Mouse (Mus musculus): ENCODE data around the gene Pan2. TPM values are rescaled to one million over a fixed set of nuclear protein-coding genes. Genes with fewer than 3 reads are reported as not detected.

The Pan2 gene
- polyA plus RNA-seq, 1 experiment, result 5.0 TPM

GRCm38 (mm10) chr10:128296370-128297090 is 6.6 kb upstream of the Pan2 start:
- Histone ChIP-seq H3K79me2 (ENCODE audit: control insufficient read depth, insufficient read depth) (no peaks in the 10 kb centered on the region), H3K27me3 (ENCODE audit: control insufficient read depth, insufficient read depth, insufficient read length) (peaks cover 4% of the 10 kb centered on the region), H3K36me3 (ENCODE audit: control insufficient read depth, insufficient read depth) (peaks cover 5% of the 10 kb centered on the region), H3ac (ENCODE audit: control insufficient read depth, insufficient read length, low read depth) (no peak overlapping the region), H3K79me3 (ENCODE audit: low read depth) (no peaks in the 10 kb centered on the region), H3K4me3 (ENCODE audit: insufficient read depth, poor library complexity, severe bottlenecking) (no peak overlapping the region)
- TF ChIP-seq CTCF (IDR thresholded peaks at IDR 0.05; ENCODE audit: control insufficient read depth, insufficient read depth, insufficient read length) (no peak), USF1 (IDR thresholded peaks at IDR 0.05; ENCODE audit: low read depth) (no peak), MYOG (IDR thresholded peaks at IDR 0.05; ENCODE audit: control insufficient read depth, extremely low read depth, insufficient read length) (no peak), CEBPB (IDR thresholded peaks at IDR 0.05; ENCODE audit: low read depth) (no peak), MAX (IDR thresholded peaks at IDR 0.05) (no peak), MYOD1 (IDR thresholded peaks at IDR 0.05; ENCODE audit: control insufficient read depth, insufficient read length, low read depth) (no peak), FOSL1 (IDR thresholded peaks at IDR 0.05; ENCODE audit: insufficient read depth, low read length, poor library complexity, severe bottlenecking) (no peak)

DNA sequence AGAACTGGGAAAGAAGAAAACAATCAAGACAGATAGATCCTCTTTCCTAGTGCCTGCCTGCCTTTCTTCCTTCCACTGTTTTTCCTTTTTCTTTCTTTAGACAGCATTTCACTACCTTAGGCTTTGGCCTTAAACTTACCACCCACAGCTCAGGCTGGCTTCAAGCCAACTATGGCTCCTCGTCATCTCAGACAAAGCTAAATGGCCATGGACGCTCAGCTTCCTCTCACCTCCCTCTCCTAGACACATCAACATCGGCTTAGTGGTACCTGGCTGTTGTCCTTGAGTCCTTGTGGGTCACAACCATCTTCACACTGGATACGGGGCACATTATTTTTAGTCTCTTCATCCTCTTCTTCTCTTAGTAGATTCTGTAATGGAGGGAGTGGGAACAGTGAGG is 5.9 kb upstream of the Pan2 start:
- Histone ChIP-seq H3ac (ENCODE audit: control insufficient read depth, insufficient read length, low read depth) (no peak overlapping the region), H3K79me2 (ENCODE audit: control insufficient read depth, insufficient read depth) (no peaks in the 10 kb centered on the region), H3K4me3 (ENCODE audit: insufficient read depth, poor library complexity, severe bottlenecking) (no peak overlapping the region), H3K36me3 (ENCODE audit: control insufficient read depth, insufficient read depth) (peaks cover 5% of the 10 kb centered on the region), H3K27me3 (ENCODE audit: control insufficient read depth, insufficient read depth, insufficient read length) (peaks cover 4% of the 10 kb centered on the region), H3K79me3 (ENCODE audit: low read depth) (no peaks in the 10 kb centered on the region)
- no peak for TF ChIP-seq MYOG (IDR thresholded peaks at IDR 0.05; ENCODE audit: control insufficient read depth, extremely low read depth, insufficient read length)
- TF ChIP-seq CEBPB (IDR thresholded peaks at IDR 0.05; ENCODE audit: low read depth), result no peak

GRCm38 (mm10) chr10:128297622-128298021 is 5.5 kb upstream of the Pan2 start:
- peaks cover 4% of the 10 kb centered on the region for H3K27me3 ChIP-seq (ENCODE audit: control insufficient read depth, insufficient read depth, insufficient read length)
- peaks cover under 1% of the 10 kb centered on the region for H3K36me3 ChIP-seq (ENCODE audit: control insufficient read depth, insufficient read depth)
- TF ChIP-seq CEBPB (IDR thresholded peaks at IDR 0.05; ENCODE audit: low read depth), result no peak
- TF ChIP-seq MAX (IDR thresholded peaks at IDR 0.05), result no peak
- TF ChIP-seq MYOD1 (IDR thresholded peaks at IDR 0.05; ENCODE audit: control insufficient read depth, insufficient read length, low read depth), result no peak
- no peak for TF ChIP-seq CTCF (IDR thresholded peaks at IDR 0.05; ENCODE audit: control insufficient read depth, insufficient read depth, insufficient read length)
- TF ChIP-seq MYOG (IDR thresholded peaks at IDR 0.05; ENCODE audit: control insufficient read depth, extremely low read depth, insufficient read length), result no peak
- TF ChIP-seq USF1 (IDR thresholded peaks at IDR 0.05; ENCODE audit: low read depth), result no peak
- no peak for TF ChIP-seq FOSL1 (IDR thresholded peaks at IDR 0.05; ENCODE audit: insufficient read depth, low read length, poor library complexity, severe bottlenecking)
- no peaks in the 10 kb centered on the region for H3K79me2 ChIP-seq (ENCODE audit: control insufficient read depth, insufficient read depth)
- H3K79me3 ChIP-seq (ENCODE audit: low read depth), result no peaks in the 10 kb centered on the region
- no peak overlapping the region for H3ac ChIP-seq (ENCODE audit: control insufficient read depth, insufficient read length, low read depth)
- no peak overlapping the region for H3K4me3 ChIP-seq (ENCODE audit: insufficient read depth, poor library complexity, severe bottlenecking)

DNA sequence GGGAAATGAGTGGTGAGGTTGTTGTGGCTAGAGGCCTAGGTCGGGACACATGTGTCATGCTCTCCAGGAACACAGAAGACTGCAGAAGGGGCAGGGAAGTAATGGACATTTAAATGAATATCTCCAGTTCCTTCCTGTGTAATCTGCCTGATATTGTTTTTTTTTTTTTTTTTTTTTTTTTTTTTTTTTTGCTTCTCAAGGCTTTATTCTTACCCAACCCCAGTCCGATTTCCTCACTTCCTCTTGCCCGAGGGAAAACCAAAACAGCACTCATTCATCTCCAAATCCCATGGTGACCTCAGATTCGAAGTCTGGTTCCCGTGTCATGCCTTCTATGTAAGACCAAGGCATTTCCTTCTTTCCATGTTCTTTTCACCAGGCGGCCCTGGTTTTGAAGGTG is 4.9 kb upstream of the Pan2 start:
- Histone ChIP-seq H3K4me3 (ENCODE audit: insufficient read depth, poor library complexity, severe bottlenecking) (no peak overlapping the region), H3K79me2 (ENCODE audit: control insufficient read depth, insufficient read depth) (no peaks in the 10 kb centered on the region), H3K79me3 (ENCODE audit: low read depth) (no peaks in the 10 kb centered on the region), H3K36me3 (ENCODE audit: control insufficient read depth, insufficient read depth) (no peaks in the 10 kb centered on the region), H3ac (ENCODE audit: control insufficient read depth, insufficient read length, low read depth) (no peak overlapping the region), H3K27me3 (ENCODE audit: control insufficient read depth, insufficient read depth, insufficient read length) (peaks cover 4% of the 10 kb centered on the region)
- no peak for TF ChIP-seq MYOD1 (IDR thresholded peaks at IDR 0.05; ENCODE audit: control insufficient read depth, insufficient read length, low read depth)
- no peak for TF ChIP-seq FOSL1 (IDR thresholded peaks at IDR 0.05; ENCODE audit: insufficient read depth, low read length, poor library complexity, severe bottlenecking)
- no peak for TF ChIP-seq CTCF (IDR thresholded peaks at IDR 0.05; ENCODE audit: control insufficient read depth, insufficient read depth, insufficient read length)
- TF ChIP-seq USF1 (IDR thresholded peaks at IDR 0.05; ENCODE audit: low read depth), result no peak
- TF ChIP-seq CEBPB (IDR thresholded peaks at IDR 0.05; ENCODE audit: low read depth), result no peak

- H3K4me3 ChIP-seq (ENCODE audit: insufficient read depth, poor library complexity, severe bottlenecking), result no peak within 1 kb of the TSS
- H3K79me3 ChIP-seq (ENCODE audit: low read depth), result no peaks in the 10 kb centered on the region
- H3K36me3 ChIP-seq (ENCODE audit: control insufficient read depth, insufficient read depth), result no peaks in the 10 kb centered on the region
- H3ac ChIP-seq (ENCODE audit: control insufficient read depth, insufficient read length, low read depth), result no peak within 1 kb of the TSS
- peaks cover 4% of the 10 kb centered on the region for H3K27me3 ChIP-seq (ENCODE audit: control insufficient read depth, insufficient read depth, insufficient read length)
- peaks cover 4% of the 10 kb centered on the region for H3K79me2 ChIP-seq (ENCODE audit: control insufficient read depth, insufficient read depth)
- TF ChIP-seq MYOG (IDR thresholded peaks at IDR 0.05; ENCODE audit: control insufficient read depth, extremely low read depth, insufficient read length) (no peak), CEBPB (IDR thresholded peaks at IDR 0.05; ENCODE audit: low read depth) (no peak), USF1 (IDR thresholded peaks at IDR 0.05; ENCODE audit: low read depth) (no peak), FOSL1 (IDR thresholded peaks at IDR 0.05; ENCODE audit: insufficient read depth, low read length, poor library complexity, severe bottlenecking) (no peak), MYOD1 (IDR thresholded peaks at IDR 0.05; ENCODE audit: control insufficient read depth, insufficient read length, low read depth) (no peak), MAX (IDR thresholded peaks at IDR 0.05) (no peak), CTCF (IDR thresholded peaks at IDR 0.05; ENCODE audit: control insufficient read depth, insufficient read depth, insufficient read length) (no peak)
Observed at GRCm38 (mm10) chr10:128298702-128299171, 4.4 kb upstream of the Pan2 start, which contains the start of gene Il23a. Gene Il23a, minus strand, starts transcription at chr10:128298752.

DNA sequence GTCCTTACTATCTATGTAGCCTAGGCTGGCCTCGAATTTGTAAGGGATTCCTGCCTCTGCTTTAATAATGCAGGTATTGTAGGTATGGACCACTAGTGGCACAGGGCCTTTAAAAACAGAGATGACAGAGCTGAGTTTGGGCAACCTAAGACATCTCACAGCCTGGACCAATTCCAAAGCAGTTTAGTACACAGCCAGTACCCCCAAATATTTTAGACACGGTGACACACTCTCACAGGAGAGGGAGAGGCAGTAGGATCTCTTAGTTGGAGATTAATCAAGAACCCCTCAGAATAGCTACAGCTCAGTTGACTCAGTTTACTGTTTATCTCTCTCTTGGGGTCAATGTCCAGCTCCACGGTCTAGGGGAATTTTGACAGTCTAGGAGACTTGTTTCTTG is 778 bp upstream of the Pan2 start:
- Histone ChIP-seq H3K79me3 (ENCODE audit: low read depth) (peaks cover 5% of the 10 kb centered on the region), H3K4me3 (ENCODE audit: insufficient read depth, poor library complexity, severe bottlenecking) (peak overlapping the region; percentile 56), H3K79me2 (ENCODE audit: control insufficient read depth, insufficient read depth) (peaks cover 15% of the 10 kb centered on the region), H3ac (ENCODE audit: control insufficient read depth, insufficient read length, low read depth) (peak overlapping the region; percentile 76), H3K27me3 (ENCODE audit: control insufficient read depth, insufficient read depth, insufficient read length) (peaks cover 2% of the 10 kb centered on the region), H3K36me3 (ENCODE audit: control insufficient read depth, insufficient read depth) (no peaks in the 10 kb centered on the region)
- no peak for TF ChIP-seq USF1 (IDR thresholded peaks at IDR 0.05; ENCODE audit: low read depth)
- no peak for TF ChIP-seq MYOG (IDR thresholded peaks at IDR 0.05; ENCODE audit: control insufficient read depth, extremely low read depth, insufficient read length)
- no peak for TF ChIP-seq MYOD1 (IDR thresholded peaks at IDR 0.05; ENCODE audit: control insufficient read depth, insufficient read length, low read depth)
- TF ChIP-seq MAX (IDR thresholded peaks at IDR 0.05), result no peak
- TF ChIP-seq CEBPB (IDR thresholded peaks at IDR 0.05; ENCODE audit: low read depth), result no peak
- TF ChIP-seq FOSL1 (IDR thresholded peaks at IDR 0.05; ENCODE audit: insufficient read depth, low read length, poor library complexity, severe bottlenecking), result no peak
- TF ChIP-seq CTCF (IDR thresholded peaks at IDR 0.05; ENCODE audit: control insufficient read depth, insufficient read depth, insufficient read length), result no peak

All from C2C12 (cell line).